Mouse (Mus musculus) large intestine, adult 2 months (tissue): ENCODE results near the gene Tshr. TPM values are rescaled to one million over a fixed set of nuclear protein-coding genes. Genes with fewer than 3 reads are reported as not detected.
"Not testable (repeated sequence)": the region's sequence is repeated elsewhere in the genome, so short reads cannot be mapped to it uniquely, and the experiment has no call there.

Source experiments
- DNase-seq: peaks from one replicate; pipeline ENCODE4 v3.0.0-alpha.2; 2012; ENCODE audit warnings: low read depth, low spot score
- WGBS: fragments of 180-500 bp; shearing (Covaris S2); methylation state at CpG from one replicate; pipeline ENCODE4 v1.1.7; 2018; 5-methylcytosine and 5-hydroxymethylcytosine counted together
- polyA plus RNA-seq: library from polyadenylated mRNA; depleted of rRNA; stranded (reverse); fragments of >200 nt; gene quantifications from 2 replicates; pipeline ENCODE4 v1.2.3, GENCODE M21; 2012

The Tshr gene
- polyA plus RNA-seq, 1 experiment: 0.58 TPM

DNA sequence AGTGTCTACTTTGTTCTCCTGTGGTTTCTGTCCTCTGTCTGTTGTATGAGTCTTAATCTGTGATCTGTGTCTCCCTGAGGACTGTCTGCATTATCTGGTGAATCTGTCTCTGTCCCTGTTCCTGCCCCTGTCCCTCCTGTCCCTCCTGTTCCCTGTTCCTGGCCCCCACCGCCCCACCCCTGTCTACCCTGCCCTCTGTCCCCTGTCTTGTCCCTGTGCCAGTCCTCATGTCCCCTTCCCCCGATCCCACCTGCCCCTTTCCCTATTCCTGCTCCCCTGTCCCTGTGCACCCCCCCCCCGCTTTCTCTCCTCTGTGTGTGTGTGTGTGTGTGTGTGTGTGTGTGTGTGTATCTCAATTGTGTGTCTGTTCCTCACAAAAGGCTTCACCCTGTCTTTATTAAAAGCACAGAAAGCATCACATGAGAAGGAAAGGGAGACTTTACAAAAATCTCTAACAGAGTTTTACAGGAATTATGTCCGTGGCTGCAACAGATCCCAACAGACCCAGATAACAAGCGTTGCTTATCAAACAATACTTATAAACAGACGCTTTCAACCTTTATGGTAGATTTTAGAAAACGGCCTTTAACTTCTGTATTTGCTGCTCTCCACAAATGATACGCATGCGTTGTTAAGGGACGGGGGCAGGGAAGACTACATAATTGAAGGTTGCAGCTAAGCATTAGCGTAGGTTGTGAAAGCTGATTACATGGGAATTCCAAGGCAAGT is 111.3 kb downstream of the Tshr start:
- WGBS: 36% methylated on average over 11 of the region's 11 CpGs
- DNase-seq: no peak

- 33% methylated on average over 3 of the region's 3 CpGs for WGBS
- no peak for DNase-seq
Observed at GRCm38 (mm10) chr12:91496226-91496558, 111.8 kb downstream of the Tshr start.

- DNase-seq: no peak
- WGBS: 55% methylated on average over 2 of the region's 2 CpGs
Observed at GRCm38 (mm10) chr12:91500475-91500874, 116.1 kb downstream of the Tshr start.

GRCm38 (mm10) chr12:91511766-91512165 is 127.4 kb downstream of the Tshr start:
- 71% methylated on average over 3 of the region's 3 CpGs for WGBS
- DNase-seq: no peak

- WGBS: 79% methylated on average over 6 of the region's 6 CpGs
- DNase-seq: no peak
Observed at GRCm38 (mm10) chr12:91513980-91514379, 129.6 kb downstream of the Tshr start.

- no peak for DNase-seq
- 84% methylated on average over 3 of the region's 3 CpGs for WGBS
Observed at GRCm38 (mm10) chr12:91517808-91518207, 133.4 kb downstream of the Tshr start.

GRCm38 (mm10) chr12:91523626-91524025 is 139.3 kb downstream of the Tshr start:
- DNase-seq: no peak

DNA sequence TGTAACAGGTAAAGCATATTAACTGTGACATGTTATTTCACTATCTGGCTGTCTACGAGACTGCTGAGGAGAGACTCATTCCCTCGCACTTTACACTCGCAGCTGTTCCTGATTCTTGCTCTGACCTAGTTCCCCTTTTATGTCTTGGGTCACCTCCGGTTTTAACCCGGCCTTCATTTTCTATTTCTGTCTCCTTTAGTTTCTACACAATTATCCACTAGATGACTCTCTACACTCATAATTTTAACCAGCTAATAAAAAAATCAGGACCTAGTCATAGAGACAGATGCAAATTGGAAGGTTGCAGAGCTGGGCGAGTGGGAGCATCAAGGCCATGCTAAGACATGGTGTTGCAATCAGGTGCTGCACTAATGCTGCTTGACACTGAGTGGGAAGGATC is 150.2 kb downstream of the Tshr start:
- DNase-seq: no peak
- WGBS: 67% methylated on average over 6 of the region's 6 CpGs

More at GRCm38 (mm10) chr12:91523626-91524025, 139.3 kb downstream of the Tshr start:
- WGBS: 61% methylated on average over 3 of the region's 3 CpGs

DNA sequence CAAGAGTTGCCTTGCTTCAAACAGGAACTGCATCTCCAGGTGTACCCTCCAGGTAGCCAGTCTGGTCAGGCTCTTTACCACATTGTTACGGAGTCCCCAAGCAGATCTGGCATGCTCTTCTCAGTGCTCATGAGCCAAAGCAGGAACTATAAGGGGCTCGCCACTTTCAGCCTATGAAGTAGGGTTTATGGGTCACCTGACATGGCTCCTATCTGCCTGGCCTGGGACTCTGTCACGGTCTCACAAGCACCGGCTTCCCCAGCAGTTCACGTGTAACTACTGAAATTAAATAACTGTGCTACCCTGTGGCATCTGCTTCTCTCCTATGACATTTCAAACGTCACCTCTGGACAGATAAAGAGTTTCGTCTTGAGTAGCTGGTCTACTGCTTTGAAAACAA is 155.8 kb downstream of the Tshr start:
- 90% methylated on average over 7 of the region's 7 CpGs for WGBS
- DNase-seq: no peak

DNA sequence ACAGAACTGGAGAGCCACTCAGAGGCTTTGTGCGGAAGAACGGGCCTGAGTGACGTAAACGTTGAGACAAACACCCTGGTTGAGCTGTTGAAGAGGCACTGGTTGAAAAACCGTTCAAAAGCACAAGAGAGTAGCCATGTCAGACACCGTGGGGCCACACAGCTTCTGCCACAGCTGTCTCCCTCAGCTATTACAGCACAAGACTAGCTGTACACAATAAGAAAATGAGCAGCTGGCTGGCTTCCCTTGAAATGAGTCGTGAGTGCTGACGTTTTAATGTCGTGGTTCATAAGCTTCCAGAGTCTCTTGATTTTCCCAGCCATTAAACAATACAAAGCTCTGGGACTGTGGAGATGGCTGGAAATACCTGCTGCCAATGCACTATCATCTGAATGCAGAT is 165.1 kb downstream of the Tshr start:
- 65% methylated on average over 9 of the region's 9 CpGs for WGBS
- no peak for DNase-seq

DNA sequence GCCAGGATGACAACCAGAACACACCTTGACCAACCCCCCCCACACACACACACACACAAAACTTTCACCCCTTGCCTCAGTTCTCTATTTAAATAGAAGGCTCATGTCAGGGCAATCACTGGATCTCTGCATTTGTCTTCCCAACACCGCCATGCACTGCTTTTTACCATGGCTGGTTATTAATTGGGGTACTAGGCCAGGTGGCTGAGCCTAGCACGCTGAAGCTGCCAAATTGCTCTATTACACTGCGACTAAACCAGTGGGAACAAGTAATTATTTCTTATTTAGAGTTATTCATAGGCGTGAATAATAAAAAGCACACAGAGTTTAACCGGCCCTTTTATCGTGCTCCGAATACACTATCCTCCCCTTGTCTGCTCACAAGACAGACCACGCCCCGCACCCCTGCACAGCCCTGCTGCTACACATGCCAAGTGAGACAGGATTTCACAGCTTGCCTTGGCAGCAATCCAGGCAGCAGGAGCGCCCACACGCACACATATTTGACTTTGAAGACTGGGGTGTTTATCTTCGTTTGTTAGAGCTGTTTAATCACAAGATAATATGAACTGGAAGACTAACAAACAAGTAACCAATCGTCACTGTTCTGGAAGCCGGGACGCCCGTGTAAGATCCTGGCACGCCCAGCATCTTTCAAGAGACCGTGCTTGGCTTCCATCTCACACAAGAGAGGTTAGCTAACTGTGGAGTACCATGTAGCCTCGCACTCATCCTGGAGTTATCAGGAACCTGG is 167.6 kb downstream of the Tshr start:
- peak; percentile 10 for DNase-seq
- 15% methylated on average over 19 of the region's 19 CpGs for WGBS

DNA sequence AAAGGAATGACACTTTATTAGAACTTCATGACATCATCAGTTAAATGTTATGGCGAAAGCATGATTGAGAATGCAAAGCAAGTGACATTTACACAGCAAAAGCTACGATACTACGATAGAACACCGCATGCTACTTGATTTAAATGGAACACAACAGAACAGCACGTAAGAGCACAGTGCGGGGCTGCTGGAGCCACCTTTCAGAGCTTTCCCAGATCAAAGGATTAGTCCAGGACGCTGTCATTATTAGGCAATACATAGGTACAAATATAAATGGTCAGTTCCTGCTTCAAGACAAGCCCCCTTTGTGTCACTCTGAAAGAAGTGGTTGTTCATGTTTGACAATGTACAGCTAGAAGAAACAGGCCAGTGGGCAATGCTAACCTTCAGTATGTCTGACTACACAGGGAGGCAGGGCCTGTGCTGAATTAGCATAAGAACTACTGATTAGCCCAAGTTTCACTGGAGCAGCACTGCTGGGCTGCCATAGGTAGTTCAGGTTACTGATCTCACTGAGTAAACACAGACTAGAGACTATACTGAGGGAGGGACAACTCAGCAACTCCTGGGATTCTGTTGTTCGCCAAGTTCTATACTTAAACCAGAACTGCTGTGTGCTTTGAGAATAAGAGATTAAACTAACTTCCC is 173.1 kb downstream of the Tshr start:
- DNase-seq: not testable (repeated sequence)
- WGBS: 91% methylated on average over 8 of the region's 8 CpGs

GRCm38 (mm10) chr12:91558152-91558551 is 173.8 kb downstream of the Tshr start:
- WGBS: 94% methylated on average over 4 of the region's 4 CpGs
- not testable (repeated sequence) for DNase-seq

DNA sequence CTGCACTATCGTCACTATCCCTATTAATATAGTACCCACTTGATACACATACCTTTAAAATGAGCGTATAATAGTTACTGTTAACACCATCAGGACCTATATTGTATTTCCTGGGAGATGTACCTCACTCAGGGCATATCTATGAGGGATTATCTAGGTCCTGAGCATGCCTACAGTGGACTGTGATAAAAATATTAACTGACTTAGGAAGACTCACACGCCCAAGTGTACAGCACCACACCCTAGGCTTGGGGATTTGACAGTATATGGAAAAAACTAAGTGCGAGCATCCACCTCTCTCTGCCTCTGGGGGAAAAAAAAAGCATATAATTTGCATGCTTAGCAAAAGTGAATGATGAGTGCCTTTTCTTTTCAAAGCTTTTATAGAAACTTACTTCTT is 182.8 kb downstream of the Tshr start:
- DNase-seq: no peak
- 90% methylated on average over 4 of the region's 4 CpGs for WGBS

DNA sequence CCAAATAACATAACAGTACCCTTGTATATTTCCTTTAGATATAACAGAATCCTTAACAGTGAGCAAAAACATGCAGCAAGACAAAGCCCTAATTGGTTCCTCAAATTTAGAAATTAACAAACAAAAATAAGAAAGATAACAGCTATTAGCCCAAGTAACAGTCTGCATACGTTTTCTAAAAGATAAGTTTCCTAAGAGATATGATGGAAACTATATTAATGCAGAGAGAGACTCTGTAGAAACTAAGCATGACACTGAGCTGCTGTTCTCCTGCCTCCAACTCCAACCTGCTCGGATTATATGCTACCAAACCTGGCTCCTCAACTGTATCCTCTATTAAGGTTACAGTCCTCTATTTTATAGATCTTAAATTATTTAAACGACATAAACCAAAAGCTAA is 184.9 kb downstream of the Tshr start:
- DNase-seq: no peak
- 77% methylated on average over 3 of the region's 3 CpGs for WGBS

DNA sequence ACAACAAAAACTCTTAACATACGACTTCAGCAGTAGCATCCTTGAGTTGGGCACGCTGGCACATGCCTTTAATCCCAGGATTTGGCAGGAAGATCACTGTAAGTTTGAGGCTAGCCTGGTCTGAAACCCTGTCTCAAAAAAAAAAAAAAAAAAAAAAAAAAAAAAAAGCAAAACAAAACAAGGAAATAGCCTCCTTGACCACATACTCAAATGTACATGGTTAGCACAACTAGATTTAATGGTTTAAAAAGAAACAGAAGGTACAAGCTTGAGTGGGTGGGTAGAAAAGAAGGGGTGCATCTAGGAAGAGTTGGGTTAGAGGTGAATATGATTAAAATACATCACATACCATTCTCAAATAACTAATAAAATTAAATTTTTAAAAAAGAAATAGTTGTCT is 187.3 kb downstream of the Tshr start:
- DNase-seq: no peak
- 89% methylated on average over 2 of the region's 2 CpGs for WGBS

- DNase-seq: no peak
- 80% methylated on average over 2 of the region's 2 CpGs for WGBS
Observed at GRCm38 (mm10) chr12:91579665-91580064, 195.3 kb downstream of the Tshr start.

DNA sequence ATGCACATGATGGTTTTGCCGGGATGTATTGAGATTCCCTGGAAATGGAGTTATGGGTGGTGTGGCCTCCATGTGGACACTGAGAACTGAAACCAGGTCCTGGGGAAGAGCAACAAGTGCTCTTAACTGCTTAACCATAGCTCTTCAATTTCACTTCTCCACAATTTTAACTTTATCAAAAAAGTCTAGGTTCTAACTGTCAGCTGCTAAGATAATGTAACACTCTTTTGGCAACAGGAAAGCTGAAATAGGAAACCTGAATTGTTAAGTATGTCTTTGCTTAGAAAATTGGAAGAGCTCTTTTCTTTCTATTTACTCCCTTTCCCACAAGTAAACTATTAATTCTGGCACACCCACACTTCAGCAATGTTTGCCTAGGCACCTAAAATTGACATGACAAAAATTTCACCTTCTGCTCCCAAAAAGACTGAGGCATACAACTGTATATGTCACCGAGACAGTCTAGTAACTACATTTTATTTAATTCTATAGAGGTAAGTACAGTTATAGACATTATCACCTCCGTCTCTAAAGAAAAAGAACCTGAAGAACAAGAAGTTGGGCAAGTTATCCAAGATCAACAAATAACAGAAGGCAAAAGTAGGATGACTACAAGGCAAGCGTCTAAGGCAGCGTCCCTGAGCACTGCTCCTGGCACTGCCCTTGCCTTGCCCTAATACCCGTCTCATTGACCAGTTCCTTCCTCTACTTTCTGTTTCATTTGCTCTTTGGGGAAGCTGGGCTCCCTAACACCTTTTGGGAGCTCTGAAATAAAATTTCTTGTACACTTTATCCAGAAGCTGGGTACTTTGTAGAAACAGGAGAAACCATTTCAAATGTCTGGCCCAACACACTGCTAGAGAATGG is 197.1 kb downstream of the Tshr start:
- no peak for DNase-seq
- 67% methylated on average over 6 of the region's 6 CpGs for WGBS

GRCm38 (mm10) chr12:91582362-91583002 is 198.1 kb downstream of the Tshr start:
- DNase-seq: no peak
- WGBS: 51% methylated on average over 6 of the region's 6 CpGs
